Mouse (Mus musculus): ENCODE data around the gene Dnah8. TPM values are rescaled to one million over a fixed set of nuclear protein-coding genes. Genes with fewer than 3 reads are reported as not detected.

Dnah8 gene
- polyA plus RNA-seq, 1 experiment from 2014 or later = 5.0 TPM

GRCm38 (mm10) chr17:30859989-30860585 is 235.9 kb downstream of the Dnah8 start:
- H3K4me1 ChIP-seq = 0 out of 2 replicates have a peak, but pooled peaks cover 6% of the 10 kb centered on the region
- H3K27me3 ChIP-seq = no peaks in the 10 kb centered on the region
- H3K9ac ChIP-seq = no peak overlapping the region
- 35% methylated on average over 10 of the region's 10 CpGs for WGBS
- no peaks in the 10 kb centered on the region for H3K36me3 ChIP-seq
- ATAC-seq (ENCODE audit: insufficient number of reproducible peaks, low FRiP score, low TSS enrichment, low read depth) = no peak
- H3K4me2 ChIP-seq (replicated peaks) = no peak overlapping the region
- no peaks in the 10 kb centered on the region for H3K9me3 ChIP-seq (replicated peaks)
- H3K4me3 ChIP-seq (replicated peaks) = no peak overlapping the region
- no peak overlapping the region for H3K27ac ChIP-seq (replicated peaks)

- ATAC-seq (ENCODE audit: insufficient number of reproducible peaks, low FRiP score, low TSS enrichment, low read depth) = no peak
- no peaks in the 10 kb centered on the region for H3K9me3 ChIP-seq (replicated peaks)
- WGBS = 46% methylated on average over 7 of the region's 7 CpGs
- no peaks in the 10 kb centered on the region for H3K27me3 ChIP-seq
- no peaks in the 10 kb centered on the region for H3K36me3 ChIP-seq
- no peak overlapping the region for H3K27ac ChIP-seq (replicated peaks)
- H3K4me1 ChIP-seq = 0 out of 2 replicates have a peak, but pooled peaks cover 6% of the 10 kb centered on the region
- no peak overlapping the region for H3K4me3 ChIP-seq (replicated peaks)
- no peak overlapping the region for H3K9ac ChIP-seq
- H3K4me2 ChIP-seq (replicated peaks) = no peak overlapping the region
Observed at GRCm38 (mm10) chr17:30860606-30861005, 236.5 kb downstream of the Dnah8 start.

DNA sequence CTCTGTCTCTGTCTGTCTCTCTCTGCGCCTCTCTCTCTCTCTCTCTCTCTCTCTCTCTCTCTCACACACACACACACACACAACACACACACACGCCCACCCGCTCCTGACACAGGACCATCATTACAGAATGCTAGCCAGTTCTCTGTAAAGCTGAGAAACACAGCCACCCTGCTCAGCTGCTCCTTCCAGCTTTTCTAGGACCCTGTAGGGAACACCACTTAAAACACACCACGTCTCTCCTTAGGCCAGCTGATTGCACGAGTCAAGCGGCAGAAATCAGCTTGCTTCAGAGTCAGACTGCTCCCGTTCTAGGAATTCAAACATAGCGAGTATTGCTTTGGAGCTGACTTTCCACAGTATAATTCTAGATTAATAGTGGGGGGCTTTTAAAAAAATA is 242.1 kb downstream of the Dnah8 start:
- no peak overlapping the region for H3K27ac ChIP-seq (replicated peaks)
- no peak overlapping the region for H3K4me3 ChIP-seq (replicated peaks)
- no peak overlapping the region for H3K9ac ChIP-seq
- no peaks in the 10 kb centered on the region for H3K4me1 ChIP-seq
- no peak for ATAC-seq (ENCODE audit: insufficient number of reproducible peaks, low FRiP score, low TSS enrichment, low read depth)
- no peaks in the 10 kb centered on the region for H3K9me3 ChIP-seq (replicated peaks)
- H3K4me2 ChIP-seq (replicated peaks) = no peak overlapping the region
- no peaks in the 10 kb centered on the region for H3K27me3 ChIP-seq
- WGBS = 58% methylated on average over 8 of the region's 8 CpGs
- H3K36me3 ChIP-seq = no peaks in the 10 kb centered on the region

- no peaks in the 10 kb centered on the region for H3K4me1 ChIP-seq
- H3K4me2 ChIP-seq (replicated peaks) = no peak overlapping the region
- H3K27me3 ChIP-seq = no peaks in the 10 kb centered on the region
- no peak overlapping the region for H3K4me3 ChIP-seq (replicated peaks)
- H3K27ac ChIP-seq (replicated peaks) = no peak overlapping the region
- H3K9ac ChIP-seq = no peak overlapping the region
- no peak for ATAC-seq (ENCODE audit: insufficient number of reproducible peaks, low FRiP score, low TSS enrichment, low read depth)
- no peaks in the 10 kb centered on the region for H3K9me3 ChIP-seq (replicated peaks)
- WGBS = 86% methylated on average over 9 of the region's 9 CpGs
- H3K36me3 ChIP-seq = no peaks in the 10 kb centered on the region
Observed at GRCm38 (mm10) chr17:30866966-30867365, 242.8 kb downstream of the Dnah8 start.

GRCm38 (mm10) chr17:30871040-30871439 is 246.9 kb downstream of the Dnah8 start:
- Histone ChIP-seq H3K9ac (no peak overlapping the region), H3K4me3 (replicated peaks) (no peak overlapping the region), H3K27ac (replicated peaks) (no peak overlapping the region), H3K4me2 (replicated peaks) (no peak overlapping the region), H3K36me3 (no peaks in the 10 kb centered on the region), H3K9me3 (replicated peaks) (no peaks in the 10 kb centered on the region), H3K27me3 (no peaks in the 10 kb centered on the region), H3K4me1 (no peaks in the 10 kb centered on the region)
- ATAC-seq (ENCODE audit: insufficient number of reproducible peaks, low FRiP score, low TSS enrichment, low read depth) = no peak
- WGBS = 39% methylated on average over 10 of the region's 10 CpGs

DNA sequence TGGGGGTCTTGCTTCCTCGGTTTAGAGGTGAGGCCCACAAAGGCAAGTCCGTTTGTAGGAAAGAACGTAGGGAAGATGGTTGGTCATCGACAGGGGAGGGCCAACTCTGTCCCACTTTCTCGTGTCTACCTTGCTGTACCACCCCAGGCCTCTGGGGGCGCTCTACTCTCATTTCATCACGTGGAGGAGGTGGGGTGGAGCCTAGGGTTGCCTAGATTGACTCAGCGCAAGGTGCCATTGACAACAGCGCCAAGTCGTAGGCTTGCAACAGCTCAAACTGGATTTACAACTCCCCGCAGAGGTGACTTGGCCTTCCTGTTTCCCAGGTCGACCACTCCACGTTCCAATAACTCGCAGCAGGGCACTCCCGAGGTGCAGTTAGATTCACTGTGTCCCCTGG is 250.1 kb downstream of the Dnah8 start:
- Histone ChIP-seq H3K9ac (no peak overlapping the region), H3K4me2 (replicated peaks) (no peak overlapping the region), H3K4me1 (no peaks in the 10 kb centered on the region), H3K27ac (replicated peaks) (no peak overlapping the region), H3K36me3 (no peaks in the 10 kb centered on the region), H3K27me3 (no peaks in the 10 kb centered on the region), H3K4me3 (replicated peaks) (no peak overlapping the region), H3K9me3 (replicated peaks) (no peaks in the 10 kb centered on the region)
- no peak for ATAC-seq (ENCODE audit: insufficient number of reproducible peaks, low FRiP score, low TSS enrichment, low read depth)
- WGBS = 61% methylated on average over 15 of the region's 15 CpGs

- H3K9ac ChIP-seq = no peak overlapping the region
- H3K4me1 ChIP-seq = no peaks in the 10 kb centered on the region
- H3K27ac ChIP-seq (replicated peaks) = no peak overlapping the region
- no peaks in the 10 kb centered on the region for H3K9me3 ChIP-seq (replicated peaks)
- 78% methylated on average over 7 of the region's 7 CpGs for WGBS
- H3K4me3 ChIP-seq (replicated peaks) = no peak overlapping the region
- no peaks in the 10 kb centered on the region for H3K27me3 ChIP-seq
- no peak for ATAC-seq (ENCODE audit: insufficient number of reproducible peaks, low FRiP score, low TSS enrichment, low read depth)
- H3K36me3 ChIP-seq = no peaks in the 10 kb centered on the region
- no peak overlapping the region for H3K4me2 ChIP-seq (replicated peaks)
Observed at GRCm38 (mm10) chr17:30877456-30877855, 253.3 kb downstream of the Dnah8 start.

DNA sequence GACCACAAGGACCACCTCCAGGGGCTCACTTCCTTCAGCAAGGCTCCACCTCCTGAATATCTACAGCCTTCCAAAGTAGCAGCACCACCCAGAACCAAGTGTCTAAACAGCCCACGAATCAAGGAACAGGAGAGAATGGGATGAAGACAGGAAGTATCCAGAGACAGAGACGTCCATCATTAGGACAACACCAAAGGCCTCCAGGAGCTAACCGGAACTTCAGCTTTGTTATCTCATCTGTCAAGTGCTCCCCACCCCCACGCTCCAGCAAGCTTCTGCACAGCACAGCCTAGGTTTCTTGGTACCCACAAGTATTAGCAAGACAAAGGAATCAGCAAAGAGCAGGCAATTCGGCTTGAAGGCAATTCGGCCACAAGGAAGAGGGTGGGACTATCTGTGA is 254.5 kb downstream of the Dnah8 start:
- Histone ChIP-seq H3K36me3 (no peaks in the 10 kb centered on the region), H3K4me3 (replicated peaks) (no peak overlapping the region), H3K9ac (no peak overlapping the region), H3K9me3 (replicated peaks) (no peaks in the 10 kb centered on the region), H3K27ac (replicated peaks) (no peak overlapping the region), H3K27me3 (0 out of 2 replicates have a peak, but pooled peaks cover 4% of the 10 kb centered on the region), H3K4me2 (replicated peaks) (no peak overlapping the region), H3K4me1 (no peaks in the 10 kb centered on the region)
- ATAC-seq (ENCODE audit: insufficient number of reproducible peaks, low FRiP score, low TSS enrichment, low read depth) = no peak
- WGBS = 50% methylated on average over 6 of the region's 6 CpGs

DNA sequence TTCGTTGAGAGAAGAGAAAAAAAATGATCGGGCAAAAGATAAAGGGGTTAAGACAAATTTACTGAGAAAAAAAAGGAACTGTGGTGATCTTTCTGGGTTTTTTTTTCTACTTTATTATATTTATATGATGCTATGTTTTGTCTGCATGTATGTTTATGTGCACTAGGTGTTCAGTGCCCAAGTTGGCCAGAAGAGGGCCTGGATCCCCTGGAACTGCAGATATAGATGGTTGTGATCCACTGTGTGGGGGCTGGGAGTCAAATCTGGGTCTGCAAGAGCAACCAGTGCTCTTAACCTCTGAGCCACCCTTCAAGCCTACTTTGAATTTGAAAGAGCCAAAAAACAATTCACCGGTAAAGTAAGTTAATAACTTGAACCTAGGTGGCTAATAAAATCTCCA is 256.2 kb downstream of the Dnah8 start:
- no peak overlapping the region for H3K4me2 ChIP-seq (replicated peaks)
- WGBS = 83% methylated on average over 3 of the region's 3 CpGs
- H3K9me3 ChIP-seq (replicated peaks) = no peaks in the 10 kb centered on the region
- no peak overlapping the region for H3K27ac ChIP-seq (replicated peaks)
- H3K4me3 ChIP-seq (replicated peaks) = no peak overlapping the region
- ATAC-seq (ENCODE audit: insufficient number of reproducible peaks, low FRiP score, low TSS enrichment, low read depth) = no peak
- no peaks in the 10 kb centered on the region for H3K4me1 ChIP-seq
- no peaks in the 10 kb centered on the region for H3K36me3 ChIP-seq
- no peak overlapping the region for H3K9ac ChIP-seq
- 0 out of 2 replicates have a peak, but pooled peaks cover 4% of the 10 kb centered on the region for H3K27me3 ChIP-seq

- no peaks in the 10 kb centered on the region for H3K36me3 ChIP-seq
- 45% methylated on average over 2 of the region's 2 CpGs for WGBS
- no peak for ATAC-seq (ENCODE audit: insufficient number of reproducible peaks, low FRiP score, low TSS enrichment, low read depth)
- no peaks in the 10 kb centered on the region for H3K9me3 ChIP-seq (replicated peaks)
- H3K27ac ChIP-seq (replicated peaks) = no peak overlapping the region
- no peak overlapping the region for H3K9ac ChIP-seq
- no peak overlapping the region for H3K4me2 ChIP-seq (replicated peaks)
- 0 out of 2 replicates have a peak, but pooled peaks cover 4% of the 10 kb centered on the region for H3K27me3 ChIP-seq
- H3K4me1 ChIP-seq = no peaks in the 10 kb centered on the region
- no peak overlapping the region for H3K4me3 ChIP-seq (replicated peaks)
Observed at GRCm38 (mm10) chr17:30881001-30881400, 256.8 kb downstream of the Dnah8 start.

- no peak for ATAC-seq (ENCODE audit: insufficient number of reproducible peaks, low FRiP score, low TSS enrichment, low read depth)
- no peak overlapping the region for H3K4me3 ChIP-seq (replicated peaks)
- 5% methylated on average over 6 of the region's 6 CpGs for WGBS
- H3K4me2 ChIP-seq (replicated peaks) = no peak overlapping the region
- no peaks in the 10 kb centered on the region for H3K36me3 ChIP-seq
- H3K9me3 ChIP-seq (replicated peaks) = no peaks in the 10 kb centered on the region
- no peak overlapping the region for H3K9ac ChIP-seq
- H3K27me3 ChIP-seq = 0 out of 2 replicates have a peak, but pooled peaks cover 4% of the 10 kb centered on the region
- no peaks in the 10 kb centered on the region for H3K4me1 ChIP-seq
- no peak overlapping the region for H3K27ac ChIP-seq (replicated peaks)
Observed at GRCm38 (mm10) chr17:30882206-30882605, 258.1 kb downstream of the Dnah8 start.

- no peak overlapping the region for H3K4me2 ChIP-seq (replicated peaks)
- 0 out of 2 replicates have a peak, but pooled peaks cover 4% of the 10 kb centered on the region for H3K27me3 ChIP-seq
- H3K4me3 ChIP-seq (replicated peaks) = no peak overlapping the region
- ATAC-seq (ENCODE audit: insufficient number of reproducible peaks, low FRiP score, low TSS enrichment, low read depth) = no peak
- no peaks in the 10 kb centered on the region for H3K36me3 ChIP-seq
- H3K4me1 ChIP-seq = no peaks in the 10 kb centered on the region
- H3K27ac ChIP-seq (replicated peaks) = no peak overlapping the region
- H3K9me3 ChIP-seq (replicated peaks) = no peaks in the 10 kb centered on the region
- WGBS = 75% methylated on average over 8 of the region's 8 CpGs
- no peak overlapping the region for H3K9ac ChIP-seq
Observed at GRCm38 (mm10) chr17:30883534-30883933, 259.4 kb downstream of the Dnah8 start.
